Mouse (Mus musculus) kidney, adult 2 months (tissue): ENCODE data around the gene Rnf2.

Source experiments
- CTCF ChIP-seq: fragments of 200-500 bp; conservative IDR thresholded peaks from 2 replicates; pipeline ENCODE4 v1.5.1; 2011; ENCODE audit warnings: low read depth, mild to moderate bottlenecking, control low read depth, low read length, moderate library complexity, mixed read lengths; ENCODE audit not compliant: insufficient read depth, insufficient read length
- POLR2A ChIP-seq: fragments of 200-500 bp; IDR thresholded peaks from one replicate; pipeline ENCODE4 v1.6.1; 2011; ENCODE audit warnings: low read depth, low read length, control low read depth

DNA sequence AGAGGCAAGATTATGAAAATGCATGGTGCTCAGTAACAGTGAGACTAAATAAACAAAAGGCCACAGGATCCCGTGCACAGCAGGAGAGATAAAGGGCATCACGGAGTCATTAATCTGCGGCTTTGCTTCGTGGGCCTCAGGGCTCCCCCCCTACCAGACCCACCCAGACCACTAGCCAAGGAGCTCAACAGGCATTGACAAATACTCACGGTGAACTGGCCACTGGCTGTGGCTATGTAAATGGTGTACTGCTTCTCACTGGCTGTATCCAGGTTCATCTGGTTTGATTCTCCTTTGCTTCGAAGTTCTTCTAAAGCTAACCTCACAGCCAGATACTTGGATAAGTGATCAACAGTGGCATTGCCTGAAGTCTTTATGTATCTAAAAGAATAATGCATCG lies 29.3 kb downstream of the Rnf2 start:
- no peak for TF ChIP-seq CTCF
- no peak for TF ChIP-seq POLR2A
